Mouse (Mus musculus) cerebellum, adult 2 months (tissue): ENCODE measurements at regions not wholly inside any gene's neighbourhood (a gene's known extent, or its start where the extent isn't known, plus 50 kb on each side); places are given as distances from the start of the nearest gene placed in this dataset.

Experiments used
- CTCF ChIP-seq: fragments of 200-500 bp; IDR thresholded peaks from 2 replicates; pipeline ENCODE4 v1.5.1; 2011; ENCODE audit warnings: low read depth, mild to moderate bottlenecking, control low read depth, low read length, moderate library complexity, borderline replicate concordance; ENCODE audit not compliant: insufficient read depth
- POLR2A ChIP-seq: fragments of 200-500 bp; IDR thresholded peaks from 2 replicates; pipeline ENCODE4 v1.6.1; 2011; ENCODE audit warnings: low read length, control low read depth, borderline replicate concordance; ENCODE audit not compliant: insufficient read depth

DNA sequence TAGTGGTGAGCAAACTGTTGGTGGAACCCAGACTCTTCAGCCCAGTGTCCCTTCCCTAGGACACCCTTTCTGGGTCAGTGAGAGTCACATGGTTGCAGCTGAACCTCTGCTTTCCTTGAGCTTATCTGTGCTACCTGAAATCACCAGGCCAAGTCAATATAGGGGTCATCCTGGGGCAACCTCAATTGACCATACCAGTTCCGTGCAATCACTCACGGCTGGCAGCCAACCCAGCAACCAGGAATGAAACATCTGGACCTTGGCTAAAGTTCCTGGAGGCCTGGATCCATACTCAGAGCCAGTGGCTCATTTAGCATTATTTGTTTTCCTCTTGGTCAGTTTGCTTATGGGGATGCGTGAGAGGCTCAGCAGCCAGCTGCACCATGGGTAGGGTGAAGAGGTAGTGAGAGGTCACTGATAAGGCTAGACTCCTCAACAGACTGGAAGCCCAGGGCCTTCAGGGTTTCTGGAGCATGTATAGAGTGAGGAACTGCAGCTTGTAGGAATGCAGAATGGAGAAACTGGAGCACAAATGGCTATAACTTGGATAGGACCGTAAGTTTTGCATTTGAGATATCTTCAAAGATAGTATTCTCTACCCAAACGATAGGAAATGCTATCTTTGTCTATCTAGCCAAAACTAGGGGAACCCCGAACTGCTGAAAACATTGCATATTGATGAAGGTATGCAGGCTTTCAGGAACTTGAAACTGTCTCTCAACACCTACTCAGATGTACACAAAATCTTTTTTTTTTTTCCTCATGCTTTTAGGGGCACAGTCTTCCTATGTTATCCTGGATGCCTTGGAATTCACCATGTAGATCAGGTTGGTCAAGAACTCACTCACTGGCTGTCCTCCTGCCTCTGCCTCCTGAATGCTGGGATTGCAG, 56.4 kb upstream of the Atxn1 start:
- TF ChIP-seq CTCF (no peak), POLR2A (no peak)
